Mouse (Mus musculus) activated CD4-positive, CD25-positive, alpha-beta regulatory T cell, adult 4 months (primary cell): ENCODE results near the gene Ccdc70. TPM values are rescaled to one million over a fixed set of nuclear protein-coding genes. Genes with fewer than 3 reads are reported as not detected.
"Not testable (repeated sequence)": the region's sequence is repeated elsewhere in the genome, so short reads cannot be mapped to it uniquely, and the experiment has no call there.

ENCODE experiments used
- ATAC-seq: one replicate; pipeline ENCODE4 v1.8.0; 2017
- polyA plus RNA-seq, 2 experiments: library from polyadenylated mRNA; unstranded; fragments of 100-300 nt; shearing (Covaris generic); gene quantifications; one replicate each; pipeline ENCODE4 v1.2.1; 2017

Gene Ccdc70
- not detected for polyA plus RNA-seq

- no peak for ATAC-seq
Measured at GRCm38 (mm10) chr8:21969475-21969874, at the start of gene Ccdc70. Ccdc70 (plus strand) TSS chr8:21969775.

DNA sequence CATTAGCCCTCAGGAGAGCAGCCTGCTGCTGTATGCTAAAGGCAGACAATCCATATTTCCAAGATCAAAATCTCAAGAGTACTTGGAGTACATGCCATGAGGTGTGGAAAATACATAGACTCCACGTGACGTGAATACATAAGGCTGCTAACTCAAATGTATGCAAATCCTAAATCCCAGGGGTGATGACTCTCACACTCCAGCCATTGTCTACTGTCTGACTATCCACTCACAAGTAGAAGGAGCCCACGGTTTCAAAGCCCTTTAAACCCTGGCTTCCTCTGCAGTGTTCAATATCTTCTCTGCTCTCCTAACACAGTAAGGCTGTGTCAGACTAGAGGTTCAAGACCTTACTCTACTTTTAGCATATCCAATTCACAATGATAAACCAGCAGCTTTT lies 38.8 kb upstream of the Ccdc70 start:
- ATAC-seq, result not testable (repeated sequence)

DNA sequence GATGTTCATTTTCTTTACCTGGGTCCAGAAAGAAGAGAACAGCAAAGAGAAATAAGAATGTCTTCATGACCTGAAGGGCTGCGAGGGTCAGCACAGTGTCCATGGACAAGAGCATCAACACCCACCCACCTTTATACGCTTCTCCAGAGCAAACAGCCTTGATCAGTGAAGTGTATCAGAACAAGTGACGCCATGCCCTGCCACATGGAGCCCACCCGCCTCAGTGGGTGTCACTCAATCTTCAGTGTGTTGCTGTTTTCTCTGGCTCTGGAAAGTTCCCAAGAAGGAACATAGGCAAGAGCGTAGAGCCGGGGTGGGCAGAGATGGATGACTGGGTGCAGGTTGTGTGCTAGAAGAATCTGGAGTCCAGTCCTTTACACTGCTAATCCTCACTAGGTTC lies 37.0 kb upstream of the Ccdc70 start, which contains the start of gene Defb15:
Gene Defb15 (minus strand): TSS at position 101 of the 400 bp plus-strand sequence.
- ATAC-seq, result no peak

DNA sequence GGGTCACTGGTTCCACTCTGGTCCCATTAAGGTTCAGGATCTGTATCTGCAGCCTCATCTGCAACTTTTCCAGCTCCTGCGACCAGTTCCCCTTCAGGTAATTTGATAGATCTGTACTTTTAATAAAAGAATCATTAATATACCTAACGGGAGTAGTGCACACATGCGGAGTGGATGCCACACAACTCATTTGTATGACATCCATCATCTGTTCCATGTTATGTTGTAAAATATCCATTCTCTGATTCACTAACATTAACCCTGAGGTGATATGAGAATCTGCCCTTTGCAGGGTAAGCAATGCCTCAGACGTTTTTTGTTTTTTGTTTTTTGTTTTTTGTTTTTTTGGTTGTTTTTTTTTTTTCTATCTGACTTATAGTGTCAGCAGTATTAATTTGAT lies 31.5 kb upstream of the Ccdc70 start, which contains the start of gene Defb35:
Gene Defb35 (plus strand): TSS at position 301 of the 400 bp plus-strand sequence.
- ATAC-seq, result not testable (repeated sequence)

DNA sequence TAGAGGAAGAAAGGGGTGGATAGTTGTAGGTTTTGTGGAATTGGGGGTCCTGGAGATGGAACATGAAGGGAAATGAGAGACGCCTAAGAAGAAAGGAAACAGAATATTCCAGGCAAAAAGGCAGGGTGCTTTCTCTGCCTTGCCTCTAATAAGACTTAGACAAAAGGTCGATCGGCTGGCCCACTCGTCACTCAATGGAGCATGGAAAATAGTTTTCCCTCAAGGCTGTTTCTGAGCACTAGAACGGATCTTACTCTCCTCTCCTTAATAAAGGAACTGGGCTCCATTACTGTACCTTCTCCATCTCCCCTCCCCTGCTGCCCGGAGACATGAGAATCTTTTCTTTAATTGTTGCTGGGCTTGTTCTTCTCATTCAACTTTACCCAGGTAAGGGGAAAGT lies 23.1 kb upstream of the Ccdc70 start, which contains the start of gene Defb13:
Gene Defb13 (plus strand): TSS at position 301 of the 400 bp plus-strand sequence.
- no peak for ATAC-seq

- no peak for ATAC-seq
Measured at GRCm38 (mm10) chr8:21947311-21948017, 22.1 kb upstream of the Ccdc70 start.

GRCm38 (mm10) chr8:21955321-21955720 lies 14.3 kb upstream of the Ccdc70 start:
- no peak for ATAC-seq

- ATAC-seq, result no peak
Measured at GRCm38 (mm10) chr8:21956336-21956735, 13.2 kb upstream of the Ccdc70 start.

- ATAC-seq, result no peak
Measured at GRCm38 (mm10) chr8:21958414-21958813, 11.2 kb upstream of the Ccdc70 start, which contains the start of gene Fam90a1a. Fam90a1a (plus strand) TSS chr8:21958714.

GRCm38 (mm10) chr8:21966646-21967045 lies 2.9 kb upstream of the Ccdc70 start:
- no peak for ATAC-seq

GRCm38 (mm10) chr8:21978193-21978592 lies 8.6 kb downstream of the Ccdc70 start:
- no peak for ATAC-seq

DNA sequence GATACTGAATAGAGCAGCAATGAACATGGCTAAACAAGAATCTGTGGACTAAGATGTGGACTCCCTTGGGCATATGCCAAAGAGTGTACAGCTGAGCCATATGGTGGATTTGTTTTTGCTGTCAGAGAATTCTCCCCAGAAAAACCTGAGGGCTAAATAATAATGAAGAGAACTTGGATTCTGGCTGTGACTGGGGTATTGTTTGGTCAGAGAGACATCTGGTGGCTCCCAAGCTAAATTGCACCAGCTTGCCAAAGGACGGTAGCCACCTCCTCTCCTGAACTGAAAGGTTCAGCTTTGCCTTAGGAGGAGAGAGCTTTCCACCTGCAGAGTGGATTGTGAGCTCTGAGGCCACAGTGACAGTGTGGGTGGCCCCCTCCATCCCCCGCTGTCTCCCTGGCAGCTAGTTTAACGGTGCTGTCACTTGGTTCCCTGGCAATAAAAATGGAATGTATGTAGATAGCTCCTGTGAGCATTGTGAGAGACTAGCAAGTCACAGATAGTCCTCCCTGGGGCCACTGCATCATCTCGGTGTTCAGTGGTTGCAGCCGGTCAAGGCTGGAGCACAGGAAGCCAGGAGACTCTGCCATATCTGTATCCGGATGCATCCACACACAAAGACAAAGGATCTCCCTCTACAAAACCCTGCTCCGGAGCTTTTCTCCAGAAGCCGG lies 12.2 kb downstream of the Ccdc70 start:
- ATAC-seq, result no peak

DNA sequence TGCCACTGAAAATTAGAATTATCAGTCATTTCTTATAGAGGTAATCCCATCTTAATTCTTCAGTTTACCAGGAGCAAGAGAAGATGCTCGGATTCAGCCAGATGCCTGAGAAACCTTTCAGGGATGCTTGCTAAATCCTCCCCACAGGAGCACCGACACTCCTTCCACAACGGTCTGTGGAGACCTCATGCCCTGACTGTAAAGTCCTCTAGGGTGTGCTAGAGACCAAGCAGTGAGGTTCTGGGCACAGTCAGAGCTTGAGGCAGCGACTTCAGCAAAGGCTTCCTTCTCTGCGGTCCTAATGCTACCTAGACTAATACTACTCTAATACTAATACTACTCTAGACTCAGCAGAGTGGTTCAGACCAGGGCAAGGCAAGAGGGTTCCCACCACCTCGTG lies 22.6 kb downstream of the Ccdc70 start:
- peak; percentile 43 for ATAC-seq

DNA sequence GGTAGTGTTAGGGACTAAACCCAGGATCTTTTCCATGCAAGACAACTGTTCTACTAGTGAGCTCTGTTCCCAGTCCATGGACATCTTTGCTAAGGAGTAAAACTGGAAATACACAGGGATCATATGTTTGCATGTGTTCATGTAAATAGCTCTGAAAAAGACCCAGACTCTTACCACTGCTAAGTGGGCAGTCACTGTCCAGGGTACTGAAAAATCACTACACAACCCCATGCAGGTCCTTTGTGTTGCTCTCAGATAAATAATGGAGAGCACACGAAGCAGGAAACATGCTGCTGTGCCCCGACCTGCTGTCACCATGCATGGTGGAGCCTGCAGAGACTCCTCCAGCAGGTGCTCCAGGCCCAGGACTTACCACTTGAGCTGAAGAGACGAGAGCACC lies 25.6 kb downstream of the Ccdc70 start:
- no peak for ATAC-seq

DNA sequence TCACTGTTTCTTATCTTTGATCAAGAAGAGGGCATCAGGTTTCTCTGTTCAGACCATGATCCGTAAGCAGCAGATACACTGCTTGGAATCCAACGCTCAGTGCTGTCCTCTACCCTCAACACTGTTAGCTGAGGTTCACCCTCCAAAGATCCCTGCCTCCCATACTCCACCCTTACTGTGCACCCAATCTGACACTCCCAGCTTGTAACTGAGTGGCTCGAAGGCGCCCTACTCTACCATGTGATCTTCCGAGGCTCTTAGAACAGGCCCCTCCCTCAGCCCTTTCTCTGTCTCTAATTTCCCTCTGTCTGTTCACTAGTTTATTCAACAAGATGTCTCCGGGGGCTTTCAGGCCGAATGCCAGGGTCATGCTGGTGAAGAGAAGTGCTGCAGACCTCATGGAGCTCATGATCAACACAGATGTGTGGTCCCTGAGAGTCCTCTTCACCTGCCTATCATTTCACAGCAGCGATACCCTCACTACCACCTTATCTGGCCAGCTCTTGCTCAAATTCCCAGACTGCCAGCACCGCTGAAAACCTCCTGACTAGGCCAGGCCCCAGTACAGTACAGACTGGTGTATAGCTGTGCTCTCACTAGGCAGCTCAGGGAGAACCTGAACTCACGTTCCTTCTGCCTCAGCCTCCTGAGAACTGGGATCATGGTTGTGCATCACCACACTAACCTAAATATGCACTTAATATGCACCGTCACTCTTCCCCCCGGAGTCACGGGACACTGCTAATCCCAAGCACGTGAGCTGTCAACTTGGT lies 35.4 kb downstream of the Ccdc70 start:
- no peak for ATAC-seq

- ATAC-seq, result no peak
Measured at GRCm38 (mm10) chr8:22006423-22006822, 36.8 kb downstream of the Ccdc70 start.

DNA sequence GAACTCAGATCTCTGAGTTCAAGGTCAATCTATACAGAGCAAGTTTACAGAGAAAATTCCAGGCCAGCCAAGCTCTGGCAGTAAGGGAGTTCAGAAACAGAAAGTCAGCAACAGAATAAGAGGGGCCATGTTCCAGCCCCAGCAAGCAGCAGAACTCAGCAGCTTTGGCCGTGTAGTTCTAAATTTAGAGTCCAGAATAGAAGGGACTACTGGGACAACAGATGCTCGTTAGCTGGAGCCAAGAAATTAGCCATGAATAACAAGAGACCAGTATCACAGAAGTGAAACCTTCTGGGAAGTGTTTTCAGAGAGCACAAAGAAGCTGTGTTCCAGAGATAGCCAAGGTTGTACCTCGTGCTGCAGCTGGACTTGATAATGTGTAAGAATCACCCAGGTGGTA lies 39.8 kb downstream of the Ccdc70 start:
- no peak for ATAC-seq

GRCm38 (mm10) chr8:22013034-22013707 lies 43.6 kb downstream of the Ccdc70 start:
- ATAC-seq, result no peak

GRCm38 (mm10) chr8:22017731-22018130 lies 48.2 kb downstream of the Ccdc70 start:
- no peak for ATAC-seq

- ATAC-seq, result no peak
Measured at GRCm38 (mm10) chr8:22019498-22019897, 49.9 kb downstream of the Ccdc70 start.

- ATAC-seq, result no peak
Measured at GRCm38 (mm10) chr8:22022244-22022643, 52.7 kb downstream of the Ccdc70 start.
